Mouse (Mus musculus): ENCODE results near the gene Clasp1. TPM values are rescaled to one million over a fixed set of nuclear protein-coding genes. Genes with fewer than 3 reads are reported as not detected.

Clasp1 gene
- total and polyA plus RNA-seq, 3 experiments: 32.0 to 53.2 (median 42.2) TPM

DNA sequence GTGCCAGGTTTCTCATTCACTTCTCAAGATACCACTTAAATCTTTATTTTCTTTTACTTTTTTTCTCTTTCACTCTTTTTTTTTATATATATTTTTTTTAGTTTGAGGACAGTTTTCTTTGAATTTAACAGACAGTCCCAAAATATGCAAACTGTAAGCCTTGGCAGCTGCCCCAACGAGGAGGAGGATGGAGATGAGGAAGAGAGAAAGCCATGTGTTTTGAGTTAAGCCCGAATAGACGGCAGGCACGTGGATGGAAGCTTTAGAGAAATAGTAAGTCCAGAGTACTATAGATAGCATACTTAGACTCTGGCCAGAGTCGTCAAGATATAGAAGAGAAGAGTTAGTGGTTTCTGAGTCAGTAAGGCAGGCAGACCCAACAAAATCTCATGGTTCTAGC lies 11.1 kb upstream of the Clasp1 start:
- H3K4me3 ChIP-seq (replicated peaks in 1 of 3; ENCODE audit: low read depth in 2 of 3, low read length in 2 of 3, poor library complexity in 1 of 3): no peak overlapping the region
- H3K27ac ChIP-seq (ENCODE audit: insufficient read depth, low read depth): no peak overlapping the region
- H3K4me2 ChIP-seq (ENCODE audit: insufficient read depth, low read depth, poor library complexity, severe bottlenecking): no peak overlapping the region
- dilution Hi-C loops (cut with MboI; ENCODE audit: extremely low pct_ligation_motif_present, extremely low pct_unique_long_range_greater_than_20kb, low sequenced_read_pairs): no loop called here
- peak; percentile 53; the same call in 1 of the 2 replicates for TF ChIP-seq MYC (IDR thresholded peaks at IDR 0.05; ENCODE audit: low read depth, low read length)
- no peak for TF ChIP-seq UBTF (IDR thresholded peaks at IDR 0.05; ENCODE audit: low read depth, low read length)
- no peak overlapping the region for H3K9ac ChIP-seq (ENCODE audit: insufficient read depth, low read depth)
- peaks cover 2% of the 10 kb centered on the region for H3K9me3 ChIP-seq (replicated peaks; ENCODE audit: low read length)
- in situ Hi-C loops (cut with MboI; ENCODE audit: low pct_ligation_motif_present, low pct_unique_long_range_greater_than_20kb, low sequenced_read_pairs): no loop called here
- H3K36me3 ChIP-seq (replicated peaks in 1 of 2; ENCODE audit: control insufficient read depth in 1 of 2, insufficient read depth in 1 of 2, low read length in 1 of 2): peaks cover 0 to 3% of the 10 kb centered on the region in 2 experiments
- no peak for DNase-seq (ENCODE audit: extremely low read depth)
- H3K4me1 ChIP-seq (ENCODE audit: control insufficient read depth in 1 of 2, insufficient read depth in 2 of 2): peaks cover 0 to 7% of the 10 kb centered on the region in 2 experiments; a peak in 1 of 4 replicates
- no peaks in the 10 kb centered on the region for H3K27me3 ChIP-seq (replicated peaks)
- no peaks in the 10 kb centered on the region for H3K79me2 ChIP-seq (replicated peaks; ENCODE audit: control insufficient read depth, extremely low read depth, insufficient read depth, poor library complexity, severe bottlenecking)

DNA sequence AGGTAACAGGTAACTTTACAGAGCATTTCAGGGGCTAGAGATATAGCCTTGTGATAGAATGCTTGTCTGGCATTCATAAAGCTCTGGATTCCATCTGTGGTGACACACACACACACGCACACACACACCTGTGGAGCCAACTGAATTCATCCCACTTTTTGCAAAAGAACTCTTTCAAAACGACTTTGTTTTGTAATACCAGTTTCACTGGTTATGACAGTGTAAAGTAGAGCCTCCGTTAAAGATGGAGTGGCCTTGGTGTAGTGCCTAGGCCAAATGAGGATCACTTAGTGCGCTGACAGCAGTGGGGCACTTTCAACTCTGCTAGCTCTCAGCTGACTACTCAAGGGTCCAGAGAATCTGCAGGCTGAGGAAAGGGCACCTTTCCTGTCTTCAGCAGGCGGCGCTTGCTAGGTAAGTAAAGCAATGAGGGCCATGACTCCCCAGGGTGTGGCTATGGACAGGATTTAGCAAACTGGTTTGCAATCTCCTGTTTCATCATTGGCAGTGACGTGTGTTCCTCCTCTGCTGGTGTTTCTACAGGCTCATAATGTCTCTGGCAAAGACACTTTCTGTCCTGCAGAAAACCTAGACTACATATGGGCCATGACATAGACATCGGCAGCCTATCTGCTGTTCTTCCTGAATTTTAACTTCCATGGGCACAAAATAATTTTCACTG lies 8.6 kb upstream of the Clasp1 start:
- Histone ChIP-seq H3K4me2 (ENCODE audit: insufficient read depth, low read depth, poor library complexity, severe bottlenecking) (no peak overlapping the region), H3K9ac (ENCODE audit: insufficient read depth, low read depth) (no peak overlapping the region), H3K79me2 (replicated peaks; ENCODE audit: control insufficient read depth, extremely low read depth, insufficient read depth, poor library complexity, severe bottlenecking) (no peaks in the 10 kb centered on the region), H3K4me3 (replicated peaks in 1 of 3; ENCODE audit: low read depth in 2 of 3, low read length in 2 of 3, poor library complexity in 1 of 3) (no peak overlapping the region), H3K27me3 (replicated peaks) (no peaks in the 10 kb centered on the region), H3K4me1 (ENCODE audit: control insufficient read depth in 1 of 2, insufficient read depth in 2 of 2) (peaks cover 0 to 14% of the 10 kb centered on the region in 2 experiments; a peak in 1 of 4 replicates), H3K36me3 (replicated peaks in 1 of 2; ENCODE audit: control insufficient read depth in 1 of 2, insufficient read depth in 1 of 2, low read length in 1 of 2) (peaks cover 0 to 12% of the 10 kb centered on the region in 2 experiments), H3K27ac (ENCODE audit: insufficient read depth, low read depth) (no peak overlapping the region), H3K9me3 (replicated peaks; ENCODE audit: low read length) (peaks cover 8% of the 10 kb centered on the region)
- no peak for DNase-seq (ENCODE audit: extremely low read depth)
- dilution Hi-C loops (cut with MboI; ENCODE audit: extremely low pct_ligation_motif_present, extremely low pct_unique_long_range_greater_than_20kb, low sequenced_read_pairs): no loop called here
- TF ChIP-seq SMC3 (IDR thresholded peaks at IDR 0.05; ENCODE audit: low read depth, low read length) (no peak), E2F4 (IDR thresholded peaks at IDR 0.05; ENCODE audit: insufficient replicate concordance, low read depth, low read length) (no peak), POLR2A (IDR thresholded peaks at IDR 0.05; ENCODE audit: low read depth, low read length) (no peak), ZKSCAN1 (IDR thresholded peaks at IDR 0.05; ENCODE audit: borderline replicate concordance, low read depth, low read length) (no peak), KAT2A (IDR thresholded peaks at IDR 0.05; ENCODE audit: insufficient replicate concordance, low read length) (no peak), SIN3A (IDR thresholded peaks at IDR 0.05; ENCODE audit: low read length) (no peak), MAX (IDR thresholded peaks at IDR 0.05; ENCODE audit: low read length) (no peak), BHLHE40 (IDR thresholded peaks at IDR 0.05; ENCODE audit: low read depth, low read length) (no peak), HCFC1 (IDR thresholded peaks at IDR 0.05; ENCODE audit: low read depth, low read length) (no peak), GABPA (IDR thresholded peaks at IDR 0.05; ENCODE audit: insufficient replicate concordance, low read depth, low read length) (no peak), PAX5 (IDR thresholded peaks at IDR 0.05; ENCODE audit: low read length) (no peak), RCOR1 (conservative IDR thresholded peaks at IDR 0.05; ENCODE audit: low read depth, low read length) (no peak)
- in situ Hi-C loops (cut with MboI; ENCODE audit: low pct_ligation_motif_present, low pct_unique_long_range_greater_than_20kb, low sequenced_read_pairs): no loop called here
